Mouse (Mus musculus) R1 (cell line): ENCODE measurements around the gene Pdcd6.

Experiments
- DNase-seq: peaks from one replicate; pipeline ENCODE4 v3.0.0-alpha.2; 2018; ENCODE audit warnings: low read depth, low spot score

Pdcd6 gene

DNA sequence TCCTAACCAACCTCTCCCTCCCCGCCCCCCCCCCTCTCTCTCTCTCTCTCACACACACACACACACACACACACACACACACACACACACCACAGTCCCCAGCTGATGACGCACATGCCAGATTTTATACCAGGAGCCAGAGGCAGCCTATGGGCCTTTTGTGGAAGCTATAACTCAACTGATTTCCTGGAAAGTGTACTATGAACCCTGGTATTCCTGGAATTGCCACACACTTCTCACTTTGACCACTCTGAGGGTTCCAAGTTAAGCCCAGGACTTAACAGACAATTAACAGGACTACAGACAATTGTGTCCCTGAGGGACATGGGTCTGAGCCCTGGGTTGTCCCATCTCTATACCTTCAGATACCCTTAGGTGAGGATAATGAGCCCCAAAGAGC is 35.1 kb downstream of the Pdcd6 start:
- DNase-seq: no peak

DNA sequence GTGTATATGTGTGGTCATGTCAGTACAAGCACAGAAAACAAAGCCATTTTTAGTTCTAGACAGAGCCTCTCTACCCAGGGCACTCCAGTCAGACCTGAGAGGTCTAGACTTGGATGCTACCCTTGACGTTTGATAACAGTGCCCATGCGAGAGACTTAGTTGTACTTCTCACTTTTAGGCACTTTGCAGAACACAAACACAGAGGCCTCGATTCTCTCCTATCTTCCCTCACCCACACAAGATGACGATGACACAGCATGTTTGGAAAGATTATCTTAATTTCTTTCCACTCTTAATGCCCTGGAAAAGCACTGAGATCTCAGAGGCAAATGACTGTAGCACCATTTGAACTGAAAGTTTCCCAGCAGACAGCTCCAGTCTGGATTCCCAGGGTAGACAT is 41.7 kb downstream of the Pdcd6 start:
- no peak for DNase-seq

DNA sequence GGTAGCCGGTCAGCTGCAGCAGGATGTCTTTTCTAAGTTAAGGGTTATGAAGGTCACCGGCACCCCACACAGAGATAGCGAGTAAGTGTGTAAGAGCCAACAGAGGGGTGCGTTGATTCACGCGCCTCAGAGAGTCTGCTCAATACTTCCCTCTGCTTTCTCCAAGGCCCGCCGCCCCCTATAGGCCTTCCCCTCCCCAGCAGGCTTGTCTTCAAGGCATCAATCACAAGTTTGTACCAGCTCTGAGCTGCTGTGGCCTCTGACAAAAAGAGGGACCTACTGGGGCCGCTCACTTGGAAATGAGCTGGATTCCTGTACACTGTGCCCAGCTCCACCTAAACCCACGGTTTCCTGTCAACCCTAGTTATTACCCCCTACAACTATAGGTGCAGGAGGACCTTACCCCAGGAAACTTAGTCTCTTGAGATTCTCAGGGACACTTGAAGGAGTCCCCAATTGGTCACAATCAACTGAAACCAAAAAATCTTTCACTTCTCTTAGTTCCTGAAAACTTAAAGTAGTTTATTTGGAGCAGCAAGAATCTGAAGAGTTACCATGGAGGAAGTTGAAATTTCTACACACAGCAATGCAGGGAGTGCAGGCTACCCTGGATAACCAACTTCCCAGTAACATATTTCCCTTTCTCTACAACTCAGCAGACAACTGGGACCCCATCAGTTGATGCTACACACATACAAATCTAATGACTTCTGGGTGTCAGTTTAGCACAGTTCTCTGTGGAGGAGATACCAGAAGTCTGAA is 57.0 kb downstream of the Pdcd6 start:
- DNase-seq: peak; percentile 74

DNA sequence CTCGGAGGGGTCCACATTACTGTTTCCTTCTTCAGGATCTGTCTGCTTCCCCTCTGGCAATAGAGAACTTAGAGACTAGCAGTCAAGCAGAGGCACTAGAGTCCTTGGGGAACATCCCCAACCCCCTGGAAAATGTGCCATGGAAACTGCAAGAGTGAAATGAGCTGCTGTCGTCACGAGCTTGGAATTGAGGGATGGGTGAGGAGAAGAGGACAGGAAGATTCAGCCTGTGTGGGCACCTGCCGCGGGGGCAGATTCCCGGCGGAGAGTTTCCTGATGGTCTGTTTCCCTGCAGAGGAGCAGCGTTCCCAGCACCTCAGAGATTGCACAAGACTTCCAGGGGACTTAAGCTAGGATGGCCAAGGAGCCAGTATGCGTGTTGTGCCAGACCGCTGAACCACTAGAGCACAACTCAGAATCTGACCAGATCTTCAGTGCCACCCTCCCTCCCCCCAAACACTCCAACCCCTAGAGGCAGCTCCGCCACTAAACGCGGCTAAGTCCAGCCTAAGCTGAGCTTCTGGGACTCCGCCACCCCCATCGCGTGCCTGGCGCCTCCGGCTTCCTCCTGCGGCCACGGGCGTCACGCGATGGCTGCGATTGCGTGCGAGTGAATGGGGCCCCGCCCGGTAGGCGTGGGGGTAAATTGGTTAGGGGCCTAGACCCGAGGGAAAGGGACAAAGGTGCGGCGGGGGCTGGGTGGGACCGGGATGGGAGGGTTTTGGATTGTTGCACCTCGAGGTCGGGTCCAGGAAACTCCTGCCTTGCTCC is 57.7 kb downstream of the Pdcd6 start:
- DNase-seq: peak; percentile 61
